Mouse (Mus musculus) intestine, postnatal 0 days (tissue): Measurements from ENCODE around the gene Zxdc. TPM values are rescaled to one million over a fixed set of nuclear protein-coding genes. Genes with fewer than 3 reads are reported as not detected.

Experiments
- ATAC-seq: fragments of 200-750 bp; cut with Nextera tagmentation; 2 replicates; pipeline ENCODE4 v1.8.0; 2017; ENCODE audit warnings: mild to moderate bottlenecking, moderate TSS enrichment, moderate library complexity
- H3K27ac ChIP-seq: fragments of 300-500 bp; sonication (generic); 2 replicates; pipeline ENCODE4 v1.5.1; 2014; ENCODE audit warnings: mild to moderate bottlenecking, low read depth, low read length, moderate library complexity
- H3K27me3 ChIP-seq: fragments of 300-500 bp; sonication (generic); replicated peaks from 2 replicates; pipeline ENCODE4 v1.6.1; 2014; ENCODE audit warnings: low read length, mixed read lengths; ENCODE audit not compliant: control insufficient read depth, insufficient read depth
- H3K36me3 ChIP-seq: fragments of 300-500 bp; sonication (generic); 2 replicates; pipeline ENCODE4 v1.6.1; 2014; ENCODE audit warnings: mild to moderate bottlenecking, moderate library complexity; ENCODE audit not compliant: control insufficient read depth, insufficient read depth
- H3K4me1 ChIP-seq: fragments of 300-500 bp; sonication (generic); replicated peaks from 2 replicates; pipeline ENCODE4 v1.6.1; 2014; ENCODE audit warnings: antibody characterized with exemption, low read length, mixed read lengths; ENCODE audit not compliant: control insufficient read depth, insufficient read depth
- H3K4me2 ChIP-seq: fragments of 300-500 bp; sonication (generic); replicated peaks from 2 replicates; pipeline ENCODE4 v1.6.1; 2014; ENCODE audit warnings: low read depth, mild to moderate bottlenecking, moderate library complexity
- H3K4me3 ChIP-seq: fragments of 300-500 bp; sonication (generic); 2 replicates; pipeline ENCODE4 v1.5.1; 2014; ENCODE audit warnings: low read depth, low read length
- H3K9ac ChIP-seq: fragments of 300-500 bp; sonication (generic); 2 replicates; pipeline ENCODE4 v1.6.1; 2014; ENCODE audit warnings: mild to moderate bottlenecking, low read depth, low read length
- H3K9me3 ChIP-seq: fragments of 300-500 bp; sonication (generic); 2 replicates; pipeline ENCODE4 v1.6.1; 2016; ENCODE audit warnings: mixed run types; ENCODE audit not compliant: control insufficient read depth
- CTCF ChIP-seq: sonication (generic); IDR thresholded peaks from 2 replicates; pipeline ENCODE4 v1.5.1; 2016; ENCODE audit warnings: low read depth, mild to moderate bottlenecking, control low read depth, antibody characterized with exemption, moderate library complexity
- WGBS: fragments of 180-500 bp; shearing (Covaris S2); extraction: QIAGEN DNeasy Blood & Tissue Kit; methylation state at CpG from one replicate; pipeline ENCODE4 v1.1.7; 2014; 5-methylcytosine and 5-hydroxymethylcytosine counted together
- polyA plus RNA-seq: library from polyadenylated mRNA; unstranded; fragments of >200 nt; fragmentation: Nextera tagmentation; extraction: Ambion mirVana; gene quantifications from 2 replicates; pipeline ENCODE4 v1.2.1, GENCODE M21; 2015

Zxdc gene
- 5.0 and 5.3 TPM in 2 replicates for polyA plus RNA-seq

- TF ChIP-seq CTCF = 0 out of 2 replicates have a peak, but pooled peaks have one; percentile 17
- Histone ChIP-seq H3K27ac (peak within 1 kb of the TSS; percentile 78), H3K4me2 (peak within 1 kb of the TSS; percentile 93), H3K9ac (peak within 1 kb of the TSS; percentile 88), H3K36me3 (peaks cover 13% of the 10 kb centered on the region), H3K4me3 (peak within 1 kb of the TSS; percentile 93), H3K9me3 (no peaks in the 10 kb centered on the region), H3K27me3 (no peaks in the 10 kb centered on the region), H3K4me1 (peaks cover 10% of the 10 kb centered on the region; the same call in 1 of the 2 replicates)
- 7% methylated on average over 37 of the region's 41 CpGs for WGBS
- peak; percentile 96 for ATAC-seq
Measured at GRCm38 (mm10) chr6:90368976-90369724, at the start of gene Zxdc. Gene Zxdc (plus strand): TSS chr6:90369492.

GRCm38 (mm10) chr6:90320429-90320828 lies 48.9 kb upstream of the Zxdc start:
- Histone ChIP-seq H3K9ac (no peak overlapping the region), H3K4me2 (no peak overlapping the region), H3K9me3 (no peaks in the 10 kb centered on the region), H3K27me3 (no peaks in the 10 kb centered on the region), H3K4me3 (no peak overlapping the region), H3K27ac (no peak overlapping the region), H3K4me1 (no peaks in the 10 kb centered on the region), H3K36me3 (no peaks in the 10 kb centered on the region)
- TF ChIP-seq CTCF = no peak
- ATAC-seq = no peak
- 72% methylated on average over 5 of the region's 5 CpGs for WGBS

DNA sequence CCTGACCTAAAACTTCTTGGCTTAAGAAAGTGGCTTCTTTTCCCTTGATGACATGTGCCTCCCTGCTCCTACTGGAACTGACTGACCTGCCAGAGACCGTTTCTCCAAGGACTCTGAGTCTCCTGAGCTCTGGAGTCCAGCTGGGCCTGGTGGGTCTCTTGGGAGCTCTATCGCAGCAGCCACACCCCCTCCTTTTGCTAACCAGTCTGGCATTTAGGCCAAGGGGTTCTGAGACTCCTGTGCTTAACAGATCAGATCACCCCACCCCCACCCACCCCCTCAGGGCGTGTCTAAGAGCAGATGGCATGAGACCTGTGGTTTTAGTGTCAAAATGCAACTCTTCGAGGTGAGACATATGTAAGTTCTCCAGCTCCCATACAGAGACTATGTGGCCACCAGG lies 47.5 kb upstream of the Zxdc start:
- H3K4me1 ChIP-seq = no peaks in the 10 kb centered on the region
- H3K9me3 ChIP-seq = no peaks in the 10 kb centered on the region
- H3K27me3 ChIP-seq = no peaks in the 10 kb centered on the region
- no peak overlapping the region for H3K4me2 ChIP-seq
- no peak for TF ChIP-seq CTCF
- no peak overlapping the region for H3K27ac ChIP-seq
- H3K9ac ChIP-seq = no peak overlapping the region
- WGBS = 42% methylated on average over 4 of the region's 4 CpGs
- no peaks in the 10 kb centered on the region for H3K36me3 ChIP-seq
- H3K4me3 ChIP-seq = no peak overlapping the region
- no peak for ATAC-seq

- H3K36me3 ChIP-seq = no peaks in the 10 kb centered on the region
- no peaks in the 10 kb centered on the region for H3K27me3 ChIP-seq
- H3K27ac ChIP-seq = no peak overlapping the region
- no peaks in the 10 kb centered on the region for H3K4me1 ChIP-seq
- no peak overlapping the region for H3K4me3 ChIP-seq
- H3K9me3 ChIP-seq = no peaks in the 10 kb centered on the region
- H3K9ac ChIP-seq = no peak overlapping the region
- H3K4me2 ChIP-seq = no peak overlapping the region
- WGBS = 69% methylated on average over 3 of the region's 3 CpGs
- ATAC-seq = no peak
- TF ChIP-seq CTCF = no peak
Measured at GRCm38 (mm10) chr6:90324026-90324425, 45.3 kb upstream of the Zxdc start.

DNA sequence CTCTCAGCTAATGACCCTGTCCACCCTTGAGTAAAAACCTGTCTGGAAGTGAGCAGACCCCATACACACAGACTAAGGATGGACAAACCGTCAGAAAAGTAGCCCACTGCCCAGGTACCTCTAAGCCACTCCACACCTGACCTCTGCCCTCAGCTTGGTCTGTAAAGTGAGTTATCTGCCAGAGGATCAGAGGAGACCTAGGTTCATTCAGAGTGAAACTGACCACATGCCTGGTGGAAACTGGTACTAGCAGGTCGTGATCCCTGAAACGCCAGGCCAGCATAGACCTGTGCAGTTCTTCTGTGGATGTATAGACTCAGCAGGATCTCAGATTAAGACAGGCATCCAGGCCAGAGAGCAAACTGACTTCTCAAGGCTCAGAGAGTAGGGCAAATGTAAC lies 44.8 kb upstream of the Zxdc start:
- 55% methylated on average over 3 of the region's 3 CpGs for WGBS
- no peaks in the 10 kb centered on the region for H3K4me1 ChIP-seq
- no peak overlapping the region for H3K27ac ChIP-seq
- no peak for ATAC-seq
- no peaks in the 10 kb centered on the region for H3K27me3 ChIP-seq
- H3K4me3 ChIP-seq = no peak overlapping the region
- no peaks in the 10 kb centered on the region for H3K36me3 ChIP-seq
- H3K4me2 ChIP-seq = no peak overlapping the region
- TF ChIP-seq CTCF = no peak
- no peaks in the 10 kb centered on the region for H3K9me3 ChIP-seq
- H3K9ac ChIP-seq = no peak overlapping the region

- H3K36me3 ChIP-seq = no peaks in the 10 kb centered on the region
- H3K4me3 ChIP-seq = 0 out of 2 replicates have a peak within 1 kb of the TSS, but pooled peaks have one; percentile 2
- no peaks in the 10 kb centered on the region for H3K4me1 ChIP-seq
- ATAC-seq = no peak
- H3K9me3 ChIP-seq = no peaks in the 10 kb centered on the region
- 7% methylated on average over 22 of the region's 22 CpGs for WGBS
- no peak within 1 kb of the TSS for H3K27ac ChIP-seq
- no peak within 1 kb of the TSS for H3K9ac ChIP-seq
- no peak for TF ChIP-seq CTCF
- H3K4me2 ChIP-seq = peak within 1 kb of the TSS; percentile 50
- no peaks in the 10 kb centered on the region for H3K27me3 ChIP-seq
Measured at GRCm38 (mm10) chr6:90324991-90325390, 44.3 kb upstream of the Zxdc start, which contains the start of gene Chst13. Gene Chst13 (minus strand): TSS chr6:90325185.
